Mouse (Mus musculus) embryo, embryonic 11.5 days (tissue): ENCODE data around the gene Rnf157.
A peak's percentile ranks its signal among the peaks of the same experiment; 100 is the strongest.
"Not testable (repeated sequence)": the region's sequence is repeated elsewhere in the genome, so short reads cannot be mapped to it uniquely, and the experiment has no call there.

Experiments
- DNase-seq: peaks from one replicate; pipeline ENCODE4 v3.0.0-alpha.2; 2012; ENCODE audit warnings: low read depth, low spot score

The Rnf157 gene

DNA sequence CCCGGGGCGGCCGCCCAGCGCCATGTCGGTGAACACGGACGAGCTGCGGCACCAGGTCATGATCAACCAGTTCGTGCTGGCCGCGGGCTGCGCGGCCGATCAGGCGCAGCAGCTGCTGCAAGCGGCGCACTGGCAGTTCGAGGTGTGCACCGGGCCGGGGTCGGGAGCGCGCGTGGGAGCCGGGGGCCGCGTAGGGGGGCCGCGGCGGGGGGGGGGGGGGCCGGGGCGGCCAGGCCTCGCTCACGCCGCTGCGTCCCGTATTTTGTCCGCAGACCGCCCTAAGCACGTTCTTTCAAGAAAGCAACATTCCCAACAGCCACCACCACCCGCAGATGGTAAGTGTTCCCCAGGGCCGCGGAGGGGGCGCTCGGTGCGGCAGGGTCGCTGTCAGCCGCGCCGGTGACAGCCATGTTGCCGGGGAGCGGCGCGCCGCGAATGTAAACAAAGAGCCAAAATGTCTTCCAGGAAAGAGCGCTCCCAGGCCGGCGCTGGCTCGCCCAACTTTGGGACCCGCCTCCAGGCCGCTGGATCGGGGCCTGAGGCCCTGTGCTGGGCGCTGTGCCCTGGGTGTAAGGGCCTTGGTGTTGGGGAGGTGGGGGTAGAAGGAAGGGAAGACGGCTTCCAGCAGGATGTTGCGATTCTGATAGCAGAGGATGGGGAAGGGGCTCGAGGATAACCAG lies 21.6 kb upstream of the Rnf157 start:
- DNase-seq = no peak

DNA sequence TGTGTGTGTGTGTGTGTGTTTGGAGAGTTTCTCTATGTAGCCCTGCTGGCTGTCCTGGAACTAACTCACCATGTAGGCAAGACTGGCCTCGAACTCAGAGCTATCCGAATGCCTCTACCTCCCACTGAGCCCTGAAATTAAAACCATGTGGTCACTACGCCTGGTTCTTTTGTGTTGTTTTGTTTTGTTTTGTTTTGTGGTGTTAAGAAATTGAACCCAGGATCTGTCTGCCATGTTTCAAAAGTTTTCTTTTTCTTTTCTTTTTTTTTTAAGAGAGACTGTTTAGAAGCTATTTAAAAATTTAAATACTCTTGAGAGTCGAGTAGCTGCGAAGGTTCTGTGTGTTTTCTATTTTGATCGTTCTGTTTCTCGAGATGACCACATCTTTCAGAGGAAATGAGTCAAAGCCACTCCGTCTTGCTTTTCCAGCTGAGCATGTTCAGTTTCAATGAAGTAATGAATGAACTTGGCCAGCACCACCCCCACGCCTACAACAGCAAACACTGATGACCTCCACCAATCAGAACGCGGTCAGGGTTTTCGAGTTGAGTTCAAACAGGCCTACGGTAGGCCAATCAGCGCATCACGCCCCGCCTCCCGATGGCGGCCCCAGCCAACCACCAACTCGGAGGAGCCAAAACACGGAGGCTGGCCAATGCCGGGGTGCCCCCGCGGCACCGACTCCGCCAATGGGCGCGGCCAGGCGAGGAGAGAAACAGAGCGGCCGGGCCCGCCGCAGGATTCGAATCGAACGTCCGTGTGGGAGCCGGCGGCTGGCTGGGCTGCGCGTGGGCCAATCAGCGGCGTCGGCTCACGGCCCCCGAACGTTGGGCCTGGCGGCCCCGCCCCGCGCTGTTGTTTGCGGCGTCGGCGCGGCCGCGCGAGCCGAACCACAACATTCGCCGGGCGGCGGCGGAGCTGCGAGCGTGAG lies 20.8 kb upstream of the Rnf157 start, which contains the start of gene Ubald2:
TSS of gene Ubald2 (plus strand) at position 739 of the 931 bp plus-strand sequence.
- peak; percentile 99 for DNase-seq

DNA sequence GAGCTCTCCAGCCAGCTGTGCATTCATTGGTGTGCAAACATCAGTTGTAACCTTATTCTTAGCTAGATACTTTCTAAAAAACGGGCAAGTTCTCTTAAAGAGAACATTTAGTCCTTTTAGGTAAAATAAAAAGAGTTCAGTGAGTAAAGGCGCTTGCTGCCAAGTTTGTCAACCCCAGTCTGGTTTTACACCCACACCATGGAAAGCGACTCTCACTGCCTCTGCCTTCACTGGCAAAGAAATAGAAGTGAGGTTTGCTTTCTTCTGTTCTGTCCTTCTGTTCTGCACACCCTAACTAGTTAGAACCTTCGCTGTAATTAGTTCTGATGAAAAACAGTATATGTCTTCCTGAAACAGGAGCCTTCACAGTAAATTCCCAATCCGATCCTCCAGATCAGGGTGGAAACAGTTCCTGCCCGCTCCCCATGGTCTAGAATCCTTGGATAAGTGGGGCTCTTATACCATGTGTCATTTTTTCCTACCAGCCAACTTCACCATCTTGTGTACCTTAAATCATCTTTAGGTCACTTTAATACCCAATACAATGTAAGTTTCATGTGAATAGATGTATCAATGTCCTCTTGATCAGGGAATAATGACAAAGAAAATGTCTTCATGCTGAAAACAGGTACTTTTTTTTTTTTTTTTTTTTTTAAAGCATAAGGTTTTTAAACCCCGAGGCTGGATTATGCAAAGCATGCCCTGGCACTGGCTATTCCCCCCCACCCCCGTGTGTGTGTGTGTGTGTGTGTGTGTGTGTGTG lies 19.9 kb upstream of the Rnf157 start:
- DNase-seq = no peak

DNA sequence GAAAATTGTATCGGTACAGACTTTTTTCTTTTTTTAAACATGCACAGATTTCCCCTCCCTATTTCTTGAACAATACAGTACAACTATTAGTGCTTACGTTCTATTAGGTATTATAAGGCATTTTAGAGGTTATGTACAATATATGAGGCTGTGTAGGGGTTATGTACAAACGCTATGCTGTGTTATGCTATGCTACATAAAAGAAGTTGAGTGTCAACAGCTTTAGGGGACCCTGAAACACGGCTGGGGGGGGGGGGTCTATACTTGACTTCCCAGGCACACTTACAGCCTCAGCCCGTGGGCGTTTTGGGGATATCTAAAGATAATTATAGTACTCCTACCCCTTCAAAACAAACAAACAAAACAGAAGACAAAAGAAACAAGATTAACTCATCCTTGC lies 19.3 kb upstream of the Rnf157 start:
- DNase-seq = no peak

DNA sequence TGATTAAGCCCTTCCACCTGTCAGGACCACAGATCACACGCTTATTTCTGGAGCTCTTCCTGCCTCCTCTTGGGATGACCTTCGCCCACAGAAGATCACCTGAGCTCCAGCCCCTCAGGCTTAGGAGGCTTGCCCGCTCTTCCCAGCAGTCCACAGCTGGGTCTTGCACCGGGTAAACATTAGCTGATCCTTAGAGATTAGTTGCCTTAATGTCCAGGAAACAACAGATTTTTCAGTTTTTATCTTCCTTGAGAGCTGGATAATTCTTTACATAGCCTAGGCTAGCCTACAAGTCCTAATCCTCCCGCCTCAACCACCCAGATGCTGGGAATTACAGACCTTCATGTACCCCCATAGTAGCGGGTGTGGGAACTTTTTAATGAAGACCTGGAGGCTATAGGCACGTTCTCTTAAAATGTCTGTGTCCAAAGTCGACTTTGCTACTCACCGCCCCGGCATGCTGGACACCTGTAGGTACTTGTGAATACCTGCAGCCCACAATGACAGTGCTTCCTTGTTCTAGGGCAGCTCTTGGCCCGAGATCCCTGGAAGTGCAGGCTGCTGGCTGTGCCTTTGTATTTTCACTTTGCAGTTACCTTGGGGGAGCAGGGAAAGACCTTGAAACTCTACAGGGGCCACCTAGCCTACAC lies 18.7 kb upstream of the Rnf157 start:
- no peak for DNase-seq

DNA sequence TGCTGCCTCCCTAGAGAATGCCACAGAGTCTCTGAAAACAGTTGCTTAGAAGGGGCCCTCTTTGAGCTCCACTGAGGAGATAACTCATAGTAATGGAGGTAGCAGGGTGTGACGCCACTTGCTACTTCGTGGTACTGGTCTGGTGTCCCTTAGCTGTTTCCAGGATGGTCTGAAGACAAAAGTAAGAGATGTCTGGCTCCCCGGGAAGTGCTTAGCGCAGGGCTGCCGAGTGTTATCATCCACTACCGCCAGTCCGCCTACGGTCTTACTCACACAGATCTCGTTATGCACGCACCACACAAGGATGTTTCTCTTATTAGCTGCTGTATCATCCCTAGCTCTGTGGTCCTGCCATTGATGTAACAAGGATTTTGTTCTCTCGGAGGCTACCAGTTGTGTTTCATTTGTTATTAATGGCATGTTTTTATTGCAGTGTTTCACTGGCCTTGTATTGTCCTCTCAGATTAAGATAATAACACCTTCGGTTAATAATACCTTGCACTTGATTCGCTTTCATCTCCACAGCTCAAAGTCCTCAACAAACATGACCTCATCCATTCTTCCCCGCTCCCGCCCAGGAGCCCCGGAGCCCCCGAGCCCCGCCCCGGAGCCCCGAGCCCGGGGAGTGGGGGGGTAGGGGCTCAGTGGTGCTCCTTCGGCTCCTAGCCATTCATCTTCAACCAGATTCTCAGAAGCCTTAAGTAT lies 18.0 kb upstream of the Rnf157 start:
- DNase-seq = no peak

DNA sequence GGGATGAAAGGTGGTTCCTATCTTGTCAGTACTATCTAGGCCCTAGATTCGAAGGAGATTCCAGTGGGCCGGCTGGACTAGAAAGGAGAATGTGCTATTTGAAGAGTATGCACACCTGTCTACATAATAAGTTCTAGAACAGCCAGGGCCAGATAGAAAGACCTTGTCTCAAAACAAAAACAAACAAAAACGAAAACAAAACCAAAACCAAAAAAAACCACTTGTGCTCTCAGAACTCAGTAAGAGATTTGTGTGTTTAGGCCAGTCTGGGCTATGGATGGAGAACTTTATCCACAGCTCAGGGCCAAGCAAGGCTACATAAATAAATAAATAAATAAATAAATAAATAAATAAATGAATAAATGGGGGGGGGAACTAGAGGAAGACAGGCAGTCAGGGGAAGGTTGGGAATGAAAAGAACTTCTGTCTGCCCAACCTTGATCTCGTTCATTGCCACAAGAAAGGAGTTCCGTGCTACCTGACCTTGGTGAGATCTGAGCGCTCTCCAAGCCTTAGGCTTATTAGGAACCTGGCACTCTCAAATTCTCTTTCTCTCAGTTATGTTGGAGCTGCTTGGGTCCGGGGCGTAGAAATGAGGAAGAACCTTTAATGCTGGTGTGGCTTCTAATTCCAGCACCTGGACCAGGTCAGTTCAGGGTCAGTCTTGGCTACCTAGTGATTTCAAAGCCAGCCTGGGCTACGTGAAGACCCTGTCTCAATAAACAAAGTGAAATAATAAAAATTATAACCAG lies 17.2 kb upstream of the Rnf157 start:
- no peak for DNase-seq

DNA sequence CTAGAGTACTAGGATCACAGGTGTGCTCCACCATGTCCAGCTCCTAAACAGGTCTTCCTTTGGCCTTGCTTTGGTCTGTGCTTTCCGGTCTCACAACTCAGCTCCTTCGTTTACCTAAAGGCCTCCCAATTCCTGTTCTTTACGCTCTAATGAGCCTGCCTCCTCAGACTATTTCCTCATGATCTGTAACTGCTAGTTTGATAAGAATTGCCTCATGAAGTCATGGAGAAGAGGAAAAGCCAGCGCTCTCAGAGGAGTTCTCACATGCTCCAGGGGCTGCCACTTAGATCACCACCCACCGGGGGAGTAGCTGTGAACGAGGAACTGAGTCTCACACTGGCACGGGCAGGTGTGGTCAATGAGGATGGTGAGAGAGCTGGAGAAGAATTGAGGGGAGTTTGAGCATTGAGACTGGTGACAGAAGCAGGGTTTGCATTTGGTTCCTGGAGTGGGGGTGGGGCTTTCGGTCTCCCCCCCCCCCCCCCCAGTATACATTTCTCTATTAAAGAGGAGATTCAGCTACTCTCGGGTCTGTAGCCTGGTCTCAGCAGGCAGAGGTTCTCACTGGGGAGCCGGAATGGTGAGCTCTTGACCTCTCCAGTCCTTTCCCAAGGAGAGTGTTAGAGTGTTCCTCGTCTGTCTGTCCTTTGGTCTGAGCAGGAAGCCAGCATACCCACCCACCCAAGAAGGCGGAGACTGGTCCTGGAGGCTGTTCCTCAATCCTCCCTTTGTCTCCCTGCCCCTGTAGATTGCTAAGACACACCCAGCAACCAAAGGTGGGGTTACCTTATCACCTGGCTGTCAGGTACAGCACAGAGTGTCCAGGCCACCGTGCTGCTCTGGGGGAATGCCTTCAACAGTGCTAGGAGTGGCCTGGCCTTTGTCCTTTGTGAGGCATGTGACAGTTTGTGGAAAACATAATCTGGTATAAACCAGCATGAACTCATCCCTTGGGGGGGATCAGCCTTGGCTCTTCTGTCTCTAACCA lies 16.3 kb upstream of the Rnf157 start:
- DNase-seq = no peak

DNA sequence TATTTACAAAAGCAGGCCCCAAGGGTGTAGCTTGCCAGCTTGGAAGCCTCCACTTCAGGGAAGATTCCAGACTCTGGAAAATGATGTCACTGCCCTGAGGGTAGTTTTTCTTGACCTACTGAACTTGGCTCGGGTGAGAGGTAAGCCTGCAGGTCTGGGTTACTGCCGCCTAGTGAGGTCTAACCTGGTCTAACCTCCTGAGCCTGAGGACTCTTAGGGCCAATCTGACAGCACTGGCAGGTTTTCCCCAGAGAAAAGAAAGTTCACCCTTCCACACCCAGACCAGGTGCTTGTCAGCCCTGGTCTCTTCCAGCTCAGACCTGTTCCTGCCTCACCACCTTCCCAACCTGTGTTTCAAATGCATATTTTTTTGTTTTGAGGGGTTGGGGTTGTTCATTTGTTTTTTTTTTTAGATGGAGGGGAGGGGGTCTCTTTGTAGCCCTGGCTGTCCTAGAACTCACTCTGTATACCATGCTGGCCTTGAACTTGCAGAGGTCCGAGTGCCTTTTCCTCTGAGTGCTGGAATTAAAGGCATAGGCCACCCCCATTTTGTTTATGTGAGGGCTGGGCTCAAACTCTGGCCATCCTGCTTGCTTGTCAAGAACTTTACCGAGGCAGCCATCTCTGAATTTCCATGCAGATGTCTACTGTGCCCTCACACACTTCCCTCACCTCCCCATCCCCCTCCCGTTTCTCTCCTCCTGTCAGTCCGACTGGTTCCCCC lies 14.2 kb upstream of the Rnf157 start:
- no peak for DNase-seq

DNA sequence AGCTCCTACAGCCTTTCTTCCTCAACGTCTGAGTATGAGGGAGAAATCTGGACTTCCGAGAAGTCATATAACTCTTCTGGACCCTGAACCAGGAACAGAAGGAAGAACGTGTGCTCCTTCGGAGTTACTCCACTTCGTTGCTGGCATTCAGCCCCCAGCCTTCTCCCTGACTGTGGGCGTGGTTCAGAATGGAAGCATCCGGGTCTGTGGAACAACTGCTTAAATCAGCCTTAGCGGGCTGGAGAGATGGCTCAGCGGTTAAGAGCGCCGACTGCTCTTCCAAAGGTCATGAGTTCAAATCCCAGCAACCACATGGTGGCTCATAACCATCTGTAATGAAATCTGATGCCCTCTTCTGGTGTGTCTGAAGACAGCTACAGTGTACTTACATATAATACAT lies 13.5 kb upstream of the Rnf157 start:
- not testable (repeated sequence) for DNase-seq

DNA sequence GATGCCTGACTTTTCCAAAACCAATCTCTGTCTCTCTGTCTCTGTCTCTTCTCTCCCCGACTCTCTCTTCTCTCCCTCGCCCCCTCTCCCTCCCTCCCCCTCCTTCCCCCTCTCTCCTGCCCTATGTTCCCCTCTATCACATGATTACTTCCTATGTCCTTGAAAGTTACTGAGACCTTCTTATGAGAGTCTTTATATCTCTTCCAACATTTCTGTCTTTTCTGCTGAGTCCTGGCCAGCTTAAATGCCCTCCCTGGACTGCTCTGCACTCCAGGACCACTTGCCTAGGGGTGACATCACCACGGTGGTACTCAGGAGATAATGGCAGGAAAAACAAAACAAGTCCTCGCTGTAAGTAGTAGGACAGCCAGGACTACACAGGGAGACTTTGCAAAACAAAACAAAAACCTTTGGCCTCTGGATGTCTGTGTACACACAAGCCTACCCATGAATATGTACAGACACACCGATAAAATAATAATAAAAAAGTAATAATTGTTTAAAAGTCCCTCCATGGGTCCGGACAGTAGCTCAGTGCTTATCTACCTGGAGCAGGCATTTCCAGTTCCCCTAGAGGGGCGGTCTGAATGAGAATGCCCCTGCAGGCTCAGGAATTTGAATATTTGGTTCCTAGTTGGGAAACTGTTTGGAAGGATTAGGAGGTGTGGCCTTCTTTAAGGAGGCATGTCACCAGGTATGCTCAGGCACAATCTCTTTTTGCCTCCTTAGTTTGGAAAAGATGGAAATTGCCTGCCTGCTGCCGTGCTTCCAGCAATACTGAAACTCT lies 12.0 kb upstream of the Rnf157 start:
- no peak for DNase-seq

DNA sequence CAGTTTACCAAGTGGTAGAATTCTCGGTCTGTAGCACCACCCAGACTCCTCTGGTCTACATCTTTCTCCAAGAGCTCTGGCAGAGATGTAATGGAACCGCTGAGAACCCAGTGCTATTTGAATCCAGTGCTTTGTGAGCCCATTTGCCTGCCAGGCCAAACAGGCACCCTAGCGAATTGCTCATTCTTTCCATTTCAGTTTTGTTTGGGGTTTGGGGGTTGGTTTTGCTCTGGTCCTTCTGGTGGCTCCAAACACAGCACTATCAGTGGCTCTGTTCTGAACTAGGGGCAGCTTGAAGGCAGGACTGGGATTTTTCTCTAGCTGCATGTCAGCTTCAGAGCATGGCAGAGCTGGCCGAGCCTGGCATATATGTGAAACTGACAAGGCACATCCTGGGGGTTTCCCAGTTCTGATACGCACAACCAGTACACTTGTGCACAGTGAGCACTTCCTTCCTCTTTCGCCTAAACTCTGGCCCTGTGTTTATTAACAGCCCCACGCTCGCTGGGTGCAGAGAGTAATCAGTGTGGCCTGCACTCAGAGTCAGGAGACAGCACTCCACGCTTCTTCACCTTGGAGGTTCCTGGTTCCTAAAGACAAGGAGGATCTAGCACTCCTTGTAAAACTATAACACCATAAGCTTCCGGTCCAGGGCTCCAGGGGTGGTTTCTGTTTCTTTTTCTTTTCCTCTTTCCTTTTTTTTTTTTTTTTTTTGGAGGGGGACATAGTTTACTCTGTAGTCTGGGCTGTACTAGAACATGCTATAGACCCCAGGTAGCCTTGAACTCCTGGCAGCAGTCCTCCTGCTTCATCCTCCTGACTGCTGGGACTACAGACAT lies 11.2 kb upstream of the Rnf157 start:
- DNase-seq = no peak

DNA sequence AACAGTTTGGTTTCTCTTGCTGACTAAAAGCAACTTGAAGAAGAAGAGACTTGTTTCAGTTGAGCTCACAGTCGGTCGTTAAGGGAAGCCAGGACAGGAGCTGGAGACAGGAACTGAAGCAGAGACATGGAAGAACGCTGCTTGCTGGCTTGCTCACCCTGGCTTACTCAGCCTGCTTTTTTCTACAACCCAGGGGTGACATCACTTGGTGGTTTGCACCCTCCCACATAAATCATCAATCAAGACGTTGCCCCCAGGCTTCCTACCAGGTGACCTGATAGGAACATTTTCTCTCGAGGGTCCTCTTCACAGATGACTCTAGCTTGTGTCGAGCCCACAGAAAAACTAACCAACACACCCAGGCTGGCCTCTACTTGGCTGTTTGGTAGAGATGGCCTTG lies 10.4 kb upstream of the Rnf157 start:
- no peak for DNase-seq

DNA sequence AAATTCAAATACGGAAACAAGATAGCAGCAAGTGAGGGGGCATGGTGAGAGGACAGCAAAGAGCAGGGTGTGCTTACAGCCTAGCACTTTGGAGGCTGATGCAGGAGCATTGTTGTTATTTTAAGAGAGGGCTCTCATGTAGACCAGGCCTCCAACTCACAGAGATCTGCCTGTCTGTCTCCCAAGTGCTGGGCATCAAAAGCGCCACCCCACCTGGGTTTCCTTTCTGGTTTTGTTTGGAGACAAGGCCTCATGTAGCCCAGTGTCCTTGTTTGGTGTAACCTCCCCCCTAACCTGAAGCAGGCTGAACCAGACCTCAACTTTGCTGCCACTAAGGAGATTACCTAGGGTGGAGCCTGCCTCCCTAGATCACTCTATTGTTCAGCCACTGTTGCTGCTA lies 9.7 kb upstream of the Rnf157 start:
- no peak for DNase-seq

DNA sequence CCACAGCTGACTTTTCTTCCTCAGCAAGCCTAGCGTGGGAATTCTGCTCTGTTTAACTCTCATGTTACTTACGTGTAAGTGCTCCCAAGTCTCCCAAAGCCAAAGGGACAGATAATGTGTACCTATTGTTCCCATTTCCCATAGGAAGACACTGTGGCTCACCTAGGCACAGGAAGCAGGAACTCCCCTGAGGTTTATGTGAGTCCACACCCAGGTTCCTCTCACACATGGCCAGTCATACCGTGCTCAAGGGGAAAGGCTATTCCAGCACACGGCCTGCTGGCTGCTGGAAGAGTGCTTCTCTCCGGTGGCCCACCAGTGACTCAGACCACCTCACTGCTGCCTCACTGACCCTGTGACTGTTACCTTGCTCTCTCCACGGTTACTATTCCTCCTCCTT lies 8.3 kb upstream of the Rnf157 start:
- no peak for DNase-seq

DNA sequence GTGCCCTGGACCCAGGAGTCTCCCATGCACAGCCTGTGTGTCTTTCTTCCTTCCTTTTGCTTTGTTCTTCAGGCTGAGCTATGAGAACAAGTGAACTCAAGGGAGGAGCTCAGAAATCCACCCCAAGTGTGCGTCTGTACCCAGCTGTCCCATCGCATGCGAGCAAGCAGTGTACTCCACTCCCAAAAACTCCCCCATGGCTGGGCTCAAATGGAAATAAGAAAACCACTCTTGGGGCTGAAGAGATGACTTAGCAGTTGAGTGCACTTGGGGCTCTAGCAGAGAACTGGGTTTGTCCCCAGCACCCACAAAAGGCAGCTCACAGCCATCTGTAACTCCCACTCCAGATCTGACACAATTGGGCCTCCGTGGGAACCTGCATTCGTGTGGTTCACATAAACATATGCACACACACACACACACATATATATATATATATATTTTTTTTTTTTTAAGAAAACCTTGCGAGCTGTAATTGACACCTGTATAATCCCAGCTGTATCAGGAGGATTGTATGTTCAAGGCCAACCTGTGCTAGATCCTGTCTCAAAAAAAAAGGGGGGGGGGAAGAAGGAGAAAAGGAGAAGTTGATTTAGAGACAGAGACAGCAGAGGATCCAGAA lies 6.1 kb upstream of the Rnf157 start:
- no peak for DNase-seq
